Mouse (Mus musculus): ENCODE data around the gene Akap2. TPM values are rescaled to one million over a fixed set of nuclear protein-coding genes. Genes with fewer than 3 reads are reported as not detected.

The Akap2 gene
- polyA plus RNA-seq, 1 experiment from 2014 or later, result 31.3 TPM

GRCm38 (mm10) chr4:57680186-57680585 is 37.3 kb upstream of the Akap2 start:
- Histone ChIP-seq H3K27me3 (ENCODE audit: control insufficient read depth, insufficient read depth, low read length) (no peaks in the 10 kb centered on the region), H3K4me1 (ENCODE audit: control insufficient read depth, insufficient read depth, low read length) (0 out of 2 replicates have a peak, but pooled peaks cover 4% of the 10 kb centered on the region), H3K27ac (ENCODE audit: low read length) (no peak overlapping the region), H3K4me2 (replicated peaks; ENCODE audit: low read depth, low read length) (no peak overlapping the region), H3K4me3 (ENCODE audit: low read depth, low read length) (no peak overlapping the region), H3K9ac (replicated peaks; ENCODE audit: low read depth, low read length) (no peak overlapping the region), H3K36me3 (ENCODE audit: control insufficient read depth, insufficient read depth, low read length) (no peaks in the 10 kb centered on the region), H3K9me3 (ENCODE audit: control insufficient read depth, low read depth, low read length) (no peaks in the 10 kb centered on the region)
- 93% methylated on average over 12 of the region's 12 CpGs for WGBS
- no peak for ATAC-seq (ENCODE audit: insufficient number of reproducible peaks, insufficient read depth, low FRiP score, low read depth)

GRCm38 (mm10) chr4:57681511-57681910 is 35.9 kb upstream of the Akap2 start:
- ATAC-seq (ENCODE audit: insufficient number of reproducible peaks, insufficient read depth, low FRiP score, low read depth), result no peak
- Histone ChIP-seq H3K4me3 (ENCODE audit: low read depth, low read length) (no peak overlapping the region), H3K9me3 (ENCODE audit: control insufficient read depth, low read depth, low read length) (no peaks in the 10 kb centered on the region), H3K36me3 (ENCODE audit: control insufficient read depth, insufficient read depth, low read length) (no peaks in the 10 kb centered on the region), H3K9ac (replicated peaks; ENCODE audit: low read depth, low read length) (no peak overlapping the region), H3K27me3 (ENCODE audit: control insufficient read depth, insufficient read depth, low read length) (no peaks in the 10 kb centered on the region), H3K27ac (ENCODE audit: low read length) (no peak overlapping the region), H3K4me1 (ENCODE audit: control insufficient read depth, insufficient read depth, low read length) (no peaks in the 10 kb centered on the region), H3K4me2 (replicated peaks; ENCODE audit: low read depth, low read length) (no peak overlapping the region)
- 67% methylated on average over 12 of the region's 12 CpGs for WGBS

GRCm38 (mm10) chr4:57682341-57682740 is 35.1 kb upstream of the Akap2 start:
- WGBS, result 94% methylated on average over 2 of the region's 2 CpGs

GRCm38 (mm10) chr4:57682944-57683343 is 34.5 kb upstream of the Akap2 start:
- no peak overlapping the region for H3K9ac ChIP-seq (replicated peaks; ENCODE audit: low read depth, low read length)
- no peak for ATAC-seq (ENCODE audit: insufficient number of reproducible peaks, insufficient read depth, low FRiP score, low read depth)
- no peaks in the 10 kb centered on the region for H3K9me3 ChIP-seq (ENCODE audit: control insufficient read depth, low read depth, low read length)
- H3K4me3 ChIP-seq (ENCODE audit: low read depth, low read length), result no peak overlapping the region
- no peak overlapping the region for H3K27ac ChIP-seq (ENCODE audit: low read length)
- no peaks in the 10 kb centered on the region for H3K27me3 ChIP-seq (ENCODE audit: control insufficient read depth, insufficient read depth, low read length)
- no peak overlapping the region for H3K4me2 ChIP-seq (replicated peaks; ENCODE audit: low read depth, low read length)
- WGBS, result 86% methylated on average over 11 of the region's 11 CpGs
- no peaks in the 10 kb centered on the region for H3K36me3 ChIP-seq (ENCODE audit: control insufficient read depth, insufficient read depth, low read length)
- no peaks in the 10 kb centered on the region for H3K4me1 ChIP-seq (ENCODE audit: control insufficient read depth, insufficient read depth, low read length)

More at GRCm38 (mm10) chr4:57682341-57682740, 35.1 kb upstream of the Akap2 start:
- Histone ChIP-seq H3K9me3 (ENCODE audit: control insufficient read depth, low read depth, low read length) (no peaks in the 10 kb centered on the region), H3K4me1 (ENCODE audit: control insufficient read depth, insufficient read depth, low read length) (no peaks in the 10 kb centered on the region), H3K36me3 (ENCODE audit: control insufficient read depth, insufficient read depth, low read length) (no peaks in the 10 kb centered on the region), H3K4me3 (ENCODE audit: low read depth, low read length) (no peak overlapping the region), H3K27ac (ENCODE audit: low read length) (no peak overlapping the region), H3K27me3 (ENCODE audit: control insufficient read depth, insufficient read depth, low read length) (no peaks in the 10 kb centered on the region), H3K4me2 (replicated peaks; ENCODE audit: low read depth, low read length) (no peak overlapping the region), H3K9ac (replicated peaks; ENCODE audit: low read depth, low read length) (no peak overlapping the region)
- ATAC-seq (ENCODE audit: insufficient number of reproducible peaks, insufficient read depth, low FRiP score, low read depth), result no peak

- Histone ChIP-seq H3K4me3 (ENCODE audit: low read depth, low read length) (no peak overlapping the region), H3K4me1 (ENCODE audit: control insufficient read depth, insufficient read depth, low read length) (no peaks in the 10 kb centered on the region), H3K36me3 (ENCODE audit: control insufficient read depth, insufficient read depth, low read length) (no peaks in the 10 kb centered on the region), H3K9me3 (ENCODE audit: control insufficient read depth, low read depth, low read length) (no peaks in the 10 kb centered on the region), H3K27ac (ENCODE audit: low read length) (no peak overlapping the region), H3K4me2 (replicated peaks; ENCODE audit: low read depth, low read length) (no peak overlapping the region), H3K27me3 (ENCODE audit: control insufficient read depth, insufficient read depth, low read length) (no peaks in the 10 kb centered on the region), H3K9ac (replicated peaks; ENCODE audit: low read depth, low read length) (no peak overlapping the region)
- ATAC-seq (ENCODE audit: insufficient number of reproducible peaks, insufficient read depth, low FRiP score, low read depth), result no peak
- 68% methylated on average over 12 of the region's 12 CpGs for WGBS
Observed at GRCm38 (mm10) chr4:57684676-57685215, 32.7 kb upstream of the Akap2 start.

- Histone ChIP-seq H3K27me3 (ENCODE audit: control insufficient read depth, insufficient read depth, low read length) (no peaks in the 10 kb centered on the region), H3K27ac (ENCODE audit: low read length) (no peak overlapping the region), H3K4me2 (replicated peaks; ENCODE audit: low read depth, low read length) (no peak overlapping the region), H3K9me3 (ENCODE audit: control insufficient read depth, low read depth, low read length) (no peaks in the 10 kb centered on the region), H3K4me3 (ENCODE audit: low read depth, low read length) (no peak overlapping the region), H3K36me3 (ENCODE audit: control insufficient read depth, insufficient read depth, low read length) (no peaks in the 10 kb centered on the region), H3K4me1 (ENCODE audit: control insufficient read depth, insufficient read depth, low read length) (no peaks in the 10 kb centered on the region), H3K9ac (replicated peaks; ENCODE audit: low read depth, low read length) (no peak overlapping the region)
- no peak for ATAC-seq (ENCODE audit: insufficient number of reproducible peaks, insufficient read depth, low FRiP score, low read depth)
- WGBS, result 63% methylated on average over 3 of the region's 3 CpGs
Observed at GRCm38 (mm10) chr4:57686736-57687135, 30.7 kb upstream of the Akap2 start.

GRCm38 (mm10) chr4:57687583-57687982 is 29.9 kb upstream of the Akap2 start:
- Histone ChIP-seq H3K27ac (ENCODE audit: low read length) (no peak overlapping the region), H3K4me3 (ENCODE audit: low read depth, low read length) (no peak overlapping the region), H3K4me2 (replicated peaks; ENCODE audit: low read depth, low read length) (no peak overlapping the region), H3K27me3 (ENCODE audit: control insufficient read depth, insufficient read depth, low read length) (no peaks in the 10 kb centered on the region), H3K9me3 (ENCODE audit: control insufficient read depth, low read depth, low read length) (no peaks in the 10 kb centered on the region), H3K36me3 (ENCODE audit: control insufficient read depth, insufficient read depth, low read length) (no peaks in the 10 kb centered on the region), H3K9ac (replicated peaks; ENCODE audit: low read depth, low read length) (no peak overlapping the region), H3K4me1 (ENCODE audit: control insufficient read depth, insufficient read depth, low read length) (no peaks in the 10 kb centered on the region)
- 78% methylated on average over 3 of the region's 3 CpGs for WGBS
- no peak for ATAC-seq (ENCODE audit: insufficient number of reproducible peaks, insufficient read depth, low FRiP score, low read depth)

- Histone ChIP-seq H3K9me3 (ENCODE audit: control insufficient read depth, low read depth, low read length) (no peaks in the 10 kb centered on the region), H3K4me2 (replicated peaks; ENCODE audit: low read depth, low read length) (no peak overlapping the region), H3K36me3 (ENCODE audit: control insufficient read depth, insufficient read depth, low read length) (no peaks in the 10 kb centered on the region), H3K27me3 (ENCODE audit: control insufficient read depth, insufficient read depth, low read length) (no peaks in the 10 kb centered on the region), H3K4me1 (ENCODE audit: control insufficient read depth, insufficient read depth, low read length) (no peaks in the 10 kb centered on the region), H3K4me3 (ENCODE audit: low read depth, low read length) (no peak overlapping the region), H3K27ac (ENCODE audit: low read length) (no peak overlapping the region), H3K9ac (replicated peaks; ENCODE audit: low read depth, low read length) (no peak overlapping the region)
- WGBS, result 81% methylated on average over 9 of the region's 9 CpGs
- no peak for ATAC-seq (ENCODE audit: insufficient number of reproducible peaks, insufficient read depth, low FRiP score, low read depth)
Observed at GRCm38 (mm10) chr4:57688131-57688530, 29.3 kb upstream of the Akap2 start.

GRCm38 (mm10) chr4:57690001-57690400 is 27.5 kb upstream of the Akap2 start:
- H3K4me2 ChIP-seq (replicated peaks; ENCODE audit: low read depth, low read length), result no peak overlapping the region

More at GRCm38 (mm10) chr4:57690001-57690400, 27.5 kb upstream of the Akap2 start:
- WGBS, result 77% methylated on average over 6 of the region's 6 CpGs
- H3K36me3 ChIP-seq (ENCODE audit: control insufficient read depth, insufficient read depth, low read length), result no peaks in the 10 kb centered on the region
- no peak overlapping the region for H3K27ac ChIP-seq (ENCODE audit: low read length)
- no peaks in the 10 kb centered on the region for H3K4me1 ChIP-seq (ENCODE audit: control insufficient read depth, insufficient read depth, low read length)
- H3K27me3 ChIP-seq (ENCODE audit: control insufficient read depth, insufficient read depth, low read length), result no peaks in the 10 kb centered on the region
- no peak overlapping the region for H3K4me3 ChIP-seq (ENCODE audit: low read depth, low read length)
- H3K9ac ChIP-seq (replicated peaks; ENCODE audit: low read depth, low read length), result no peak overlapping the region
- H3K9me3 ChIP-seq (ENCODE audit: control insufficient read depth, low read depth, low read length), result no peaks in the 10 kb centered on the region
- ATAC-seq (ENCODE audit: insufficient number of reproducible peaks, insufficient read depth, low FRiP score, low read depth), result no peak
